Mouse (Mus musculus): ENCODE results near the gene Pakap. TPM values are rescaled to one million over a fixed set of nuclear protein-coding genes. Genes with fewer than 3 reads are reported as not detected.
"Not testable (repeated sequence)": the region's sequence is repeated elsewhere in the genome, so short reads cannot be mapped to it uniquely, and the experiment has no call there.

The Pakap gene
- polyA plus RNA-seq, 1 experiment from 2014 or later, result 1.4 TPM

GRCm38 (mm10) chr4:57886888-57887230 lies 318.9 kb downstream of the Pakap start:
- H3K9me3 ChIP-seq (replicated peaks), result no peaks in the 10 kb centered on the region
- no peak overlapping the region for H3K9ac ChIP-seq
- H3K4me2 ChIP-seq, result no peak overlapping the region
- H3K4me3 ChIP-seq (replicated peaks), result no peak overlapping the region
- no peak for ATAC-seq (ENCODE audit: insufficient read depth)
- WGBS (ENCODE audit: insufficient replicate concordance), result 71% methylated on average over 3 of the region's 3 CpGs
- H3K27me3 ChIP-seq, result no peaks in the 10 kb centered on the region
- H3K4me1 ChIP-seq (replicated peaks), result no peaks in the 10 kb centered on the region
- no peak overlapping the region for H3K27ac ChIP-seq (replicated peaks)
- no peaks in the 10 kb centered on the region for H3K36me3 ChIP-seq (replicated peaks)

- H3K4me1 ChIP-seq (replicated peaks), result no peaks in the 10 kb centered on the region
- H3K4me3 ChIP-seq (replicated peaks), result no peak overlapping the region
- H3K9me3 ChIP-seq (replicated peaks), result no peaks in the 10 kb centered on the region
- no peaks in the 10 kb centered on the region for H3K36me3 ChIP-seq (replicated peaks)
- no peak overlapping the region for H3K27ac ChIP-seq (replicated peaks)
- ATAC-seq (ENCODE audit: insufficient read depth), result no peak
- 67% methylated on average over 2 of the region's 2 CpGs for WGBS (ENCODE audit: insufficient replicate concordance)
- H3K27me3 ChIP-seq, result no peaks in the 10 kb centered on the region
- H3K9ac ChIP-seq, result no peak overlapping the region
- no peak overlapping the region for H3K4me2 ChIP-seq
These were observed 320.3 kb downstream of the Pakap start for GRCm38 (mm10) chr4:57888246-57888645.

GRCm38 (mm10) chr4:57888978-57889377 lies 321.0 kb downstream of the Pakap start:
- H3K27me3 ChIP-seq; H3K4me3 ChIP-seq (replicated peaks); H3K9ac ChIP-seq; H3K4me2 ChIP-seq; ATAC-seq (ENCODE audit: insufficient read depth); H3K27ac ChIP-seq (replicated peaks); H3K4me1 ChIP-seq (replicated peaks); H3K36me3 ChIP-seq (replicated peaks); H3K9me3 ChIP-seq (replicated peaks): not testable (repeated sequence)
- WGBS (ENCODE audit: insufficient replicate concordance), result 57% methylated on average over 1 of the region's 1 CpGs

- H3K9ac ChIP-seq, result no peak overlapping the region
- 73% methylated on average over 8 of the region's 8 CpGs for WGBS (ENCODE audit: insufficient replicate concordance)
- H3K9me3 ChIP-seq (replicated peaks), result no peaks in the 10 kb centered on the region
- H3K4me1 ChIP-seq (replicated peaks), result no peaks in the 10 kb centered on the region
- no peak for ATAC-seq (ENCODE audit: insufficient read depth)
- no peak overlapping the region for H3K4me2 ChIP-seq
- no peaks in the 10 kb centered on the region for H3K27me3 ChIP-seq
- H3K4me3 ChIP-seq (replicated peaks), result no peak overlapping the region
- H3K27ac ChIP-seq (replicated peaks), result no peak overlapping the region
- H3K36me3 ChIP-seq (replicated peaks), result no peaks in the 10 kb centered on the region
These were observed 321.8 kb downstream of the Pakap start for GRCm38 (mm10) chr4:57889773-57890172.

GRCm38 (mm10) chr4:57892001-57892586 lies 324.1 kb downstream of the Pakap start:
- Histone ChIP-seq H3K27me3 (no peaks in the 10 kb centered on the region), H3K4me1 (replicated peaks) (no peaks in the 10 kb centered on the region), H3K4me2 (no peak overlapping the region), H3K36me3 (replicated peaks) (no peaks in the 10 kb centered on the region), H3K4me3 (replicated peaks) (no peak overlapping the region), H3K9ac (no peak overlapping the region), H3K9me3 (replicated peaks) (no peaks in the 10 kb centered on the region), H3K27ac (replicated peaks) (no peak overlapping the region)
- 78% methylated on average over 10 of the region's 10 CpGs for WGBS (ENCODE audit: insufficient replicate concordance)
- ATAC-seq (ENCODE audit: insufficient read depth), result no peak

- no peaks in the 10 kb centered on the region for H3K4me1 ChIP-seq (replicated peaks)
- 47% methylated on average over 5 of the region's 5 CpGs for WGBS (ENCODE audit: insufficient replicate concordance)
- H3K9ac ChIP-seq, result no peak overlapping the region
- no peaks in the 10 kb centered on the region for H3K9me3 ChIP-seq (replicated peaks)
- ATAC-seq (ENCODE audit: insufficient read depth), result no peak
- no peak overlapping the region for H3K4me3 ChIP-seq (replicated peaks)
- no peak overlapping the region for H3K27ac ChIP-seq (replicated peaks)
- no peaks in the 10 kb centered on the region for H3K27me3 ChIP-seq
- H3K36me3 ChIP-seq (replicated peaks), result no peaks in the 10 kb centered on the region
- H3K4me2 ChIP-seq, result no peak overlapping the region
These were observed 327.2 kb downstream of the Pakap start for GRCm38 (mm10) chr4:57895140-57895539.

GRCm38 (mm10) chr4:57895902-57896301 lies 327.9 kb downstream of the Pakap start:
- no peaks in the 10 kb centered on the region for H3K9me3 ChIP-seq (replicated peaks)
- WGBS (ENCODE audit: insufficient replicate concordance), result 55% methylated on average over 6 of the region's 6 CpGs
- no peaks in the 10 kb centered on the region for H3K4me1 ChIP-seq (replicated peaks)
- no peak overlapping the region for H3K4me2 ChIP-seq
- no peaks in the 10 kb centered on the region for H3K27me3 ChIP-seq
- H3K9ac ChIP-seq, result no peak overlapping the region
- no peak overlapping the region for H3K27ac ChIP-seq (replicated peaks)
- H3K4me3 ChIP-seq (replicated peaks), result no peak overlapping the region
- H3K36me3 ChIP-seq (replicated peaks), result no peaks in the 10 kb centered on the region
- ATAC-seq (ENCODE audit: insufficient read depth), result no peak

- H3K9ac ChIP-seq, result no peak overlapping the region
- H3K9me3 ChIP-seq (replicated peaks), result no peaks in the 10 kb centered on the region
- no peak for ATAC-seq (ENCODE audit: insufficient read depth)
- no peaks in the 10 kb centered on the region for H3K27me3 ChIP-seq
- no peak overlapping the region for H3K27ac ChIP-seq (replicated peaks)
- no peak overlapping the region for H3K4me2 ChIP-seq
- no peaks in the 10 kb centered on the region for H3K4me1 ChIP-seq (replicated peaks)
- H3K36me3 ChIP-seq (replicated peaks), result no peaks in the 10 kb centered on the region
- WGBS (ENCODE audit: insufficient replicate concordance), result 63% methylated on average over 3 of the region's 3 CpGs
- no peak overlapping the region for H3K4me3 ChIP-seq (replicated peaks)
These were observed 328.7 kb downstream of the Pakap start for GRCm38 (mm10) chr4:57896631-57897030.

- 3% methylated on average over 4 of the region's 4 CpGs for WGBS (ENCODE audit: insufficient replicate concordance)
- Histone ChIP-seq H3K4me1 (replicated peaks) (no peaks in the 10 kb centered on the region), H3K27me3 (no peaks in the 10 kb centered on the region), H3K4me3 (replicated peaks) (no peak overlapping the region), H3K36me3 (replicated peaks) (no peaks in the 10 kb centered on the region), H3K4me2 (no peak overlapping the region), H3K9me3 (replicated peaks) (no peaks in the 10 kb centered on the region), H3K9ac (no peak overlapping the region), H3K27ac (replicated peaks) (no peak overlapping the region)
- no peak for ATAC-seq (ENCODE audit: insufficient read depth)
These were observed 333.2 kb downstream of the Pakap start for GRCm38 (mm10) chr4:57901210-57901609.

- no peak overlapping the region for H3K4me2 ChIP-seq
- H3K27ac ChIP-seq (replicated peaks), result no peak overlapping the region
- H3K9me3 ChIP-seq (replicated peaks), result no peaks in the 10 kb centered on the region
- H3K4me3 ChIP-seq (replicated peaks), result no peak overlapping the region
- no peak for ATAC-seq (ENCODE audit: insufficient read depth)
- no peak overlapping the region for H3K9ac ChIP-seq
- H3K4me1 ChIP-seq (replicated peaks), result no peaks in the 10 kb centered on the region
- H3K27me3 ChIP-seq, result no peaks in the 10 kb centered on the region
- 39% methylated on average over 5 of the region's 5 CpGs for WGBS (ENCODE audit: insufficient replicate concordance)
- H3K36me3 ChIP-seq (replicated peaks), result no peaks in the 10 kb centered on the region
These were observed 334.6 kb downstream of the Pakap start for GRCm38 (mm10) chr4:57902619-57903018.

GRCm38 (mm10) chr4:57904211-57904610 lies 336.2 kb downstream of the Pakap start:
- H3K4me2 ChIP-seq, result no peak overlapping the region
- WGBS (ENCODE audit: insufficient replicate concordance), result 3% methylated on average over 5 of the region's 5 CpGs
- no peak for ATAC-seq (ENCODE audit: insufficient read depth)

GRCm38 (mm10) chr4:57904638-57905037 lies 336.7 kb downstream of the Pakap start:
- H3K4me2 ChIP-seq, result no peak overlapping the region
- ATAC-seq (ENCODE audit: insufficient read depth), result no peak
- H3K4me1 ChIP-seq (replicated peaks), result no peaks in the 10 kb centered on the region
- no peaks in the 10 kb centered on the region for H3K27me3 ChIP-seq
- H3K36me3 ChIP-seq (replicated peaks), result no peaks in the 10 kb centered on the region
- H3K9me3 ChIP-seq (replicated peaks), result no peaks in the 10 kb centered on the region
- no peak overlapping the region for H3K27ac ChIP-seq (replicated peaks)
- no peak overlapping the region for H3K4me3 ChIP-seq (replicated peaks)
- WGBS (ENCODE audit: insufficient replicate concordance), result 21% methylated on average over 9 of the region's 9 CpGs
- no peak overlapping the region for H3K9ac ChIP-seq

More at GRCm38 (mm10) chr4:57904211-57904610, 336.2 kb downstream of the Pakap start:
- Histone ChIP-seq H3K27me3 (no peaks in the 10 kb centered on the region), H3K9me3 (replicated peaks) (no peaks in the 10 kb centered on the region), H3K36me3 (replicated peaks) (no peaks in the 10 kb centered on the region), H3K4me3 (replicated peaks) (no peak overlapping the region), H3K4me1 (replicated peaks) (no peaks in the 10 kb centered on the region), H3K27ac (replicated peaks) (no peak overlapping the region), H3K9ac (no peak overlapping the region)

Data from liver, embryonic 15.5 days (tissue).